Mouse (Mus musculus): ENCODE results near the gene Clec4g.
A peak's percentile ranks its signal among the peaks of the same experiment; 100 is the strongest.
"Not testable (repeated sequence)": the region's sequence is repeated elsewhere in the genome, so short reads cannot be mapped to it uniquely, and the experiment has no call there.

The Clec4g gene

DNA sequence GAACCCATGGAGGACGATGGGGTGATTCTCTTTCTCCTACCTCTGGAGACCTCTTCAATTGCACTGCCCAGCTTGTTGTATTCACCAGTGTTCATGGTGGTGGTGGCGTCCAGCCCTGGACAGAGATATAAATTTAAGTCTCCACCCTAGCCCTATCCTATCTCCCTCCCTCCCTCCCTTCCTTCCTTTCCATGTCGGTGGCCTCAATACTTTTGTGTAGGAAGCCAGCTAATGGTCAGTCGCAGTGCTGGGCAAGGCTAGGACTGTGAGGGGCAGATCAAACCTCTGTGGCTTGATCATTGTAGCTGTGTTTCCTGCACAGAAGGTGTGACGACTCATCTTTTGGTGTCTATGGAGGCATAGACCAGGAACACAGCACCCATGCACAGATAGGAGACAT is at the start of gene Clec4g:
Gene Clec4g (minus strand): TSS at position 101 of the 400 bp plus-strand sequence.
- DNase-seq: no peak

- not testable (repeated sequence) for DNase-seq
These were observed 48.2 kb upstream of the Clec4g start for GRCm38 (mm10) chr8:3768641-3769040.

- peak; percentile 8 for DNase-seq
These were observed 33.9 kb upstream of the Clec4g start for GRCm38 (mm10) chr8:3754261-3754850.

DNA sequence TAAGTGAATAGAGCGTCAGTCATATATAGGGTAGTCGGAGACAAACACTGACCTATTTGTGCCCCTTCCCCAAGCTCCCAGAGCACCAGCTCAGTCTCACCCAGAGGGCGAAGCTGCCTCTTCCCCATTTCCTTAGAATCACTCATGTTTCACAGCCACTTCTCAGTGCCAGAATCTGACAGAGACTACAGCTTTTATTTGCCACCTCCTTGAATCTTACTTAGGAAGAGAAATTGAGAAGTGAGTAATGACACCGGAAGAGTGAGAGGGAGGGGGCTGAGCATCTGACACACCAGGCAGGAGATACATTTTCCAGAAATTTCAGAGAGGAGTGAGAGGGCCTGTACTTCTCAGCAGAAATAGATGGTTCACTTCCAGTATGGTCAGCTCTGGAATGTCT is 28.3 kb upstream of the Clec4g start, which contains the start of gene Cd209a:
Gene Cd209a (minus strand): TSS at position 224 of the 400 bp plus-strand sequence.
- DNase-seq: no peak

DNA sequence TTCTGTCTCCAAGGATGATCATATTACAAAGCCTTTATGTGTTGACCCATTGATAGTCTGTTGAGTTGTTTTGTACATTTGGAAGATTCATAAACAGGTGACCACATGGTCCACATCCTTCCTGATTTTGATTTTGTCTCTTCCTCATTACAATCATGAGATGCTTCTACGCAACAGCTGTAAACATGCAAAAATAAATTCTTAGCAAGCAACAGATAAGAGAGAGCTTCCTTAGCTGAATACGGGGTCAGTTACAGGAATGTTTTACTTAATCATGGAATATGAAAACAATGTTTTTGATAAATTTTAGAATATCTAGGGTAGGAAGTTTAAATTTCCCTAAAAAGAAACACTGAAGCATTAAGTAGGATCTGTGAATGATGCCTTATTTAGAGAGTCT is 16.5 kb upstream of the Clec4g start:
- DNase-seq: no peak

DNA sequence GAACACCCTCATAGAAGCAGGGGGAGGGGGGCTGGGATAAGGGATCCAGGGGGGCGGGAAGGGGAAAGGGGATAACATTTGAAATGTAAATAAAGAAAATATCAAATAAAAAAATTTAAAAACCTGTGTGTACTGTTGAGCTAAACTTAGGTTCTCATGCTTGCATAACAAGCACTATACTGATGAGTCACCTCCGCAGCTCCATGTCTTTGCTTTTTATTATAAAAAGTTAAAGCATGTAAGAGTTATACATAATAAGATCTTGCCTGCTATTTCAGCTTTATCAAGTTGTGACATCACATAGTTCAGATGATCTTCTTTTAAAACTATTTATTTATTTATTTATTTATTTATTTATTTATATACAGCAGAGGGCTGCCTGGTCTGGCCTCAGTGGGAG is 15.1 kb upstream of the Clec4g start:
- DNase-seq: no peak

- no peak for DNase-seq
These were observed 13.6 kb upstream of the Clec4g start for GRCm38 (mm10) chr8:3734084-3734483.

DNA sequence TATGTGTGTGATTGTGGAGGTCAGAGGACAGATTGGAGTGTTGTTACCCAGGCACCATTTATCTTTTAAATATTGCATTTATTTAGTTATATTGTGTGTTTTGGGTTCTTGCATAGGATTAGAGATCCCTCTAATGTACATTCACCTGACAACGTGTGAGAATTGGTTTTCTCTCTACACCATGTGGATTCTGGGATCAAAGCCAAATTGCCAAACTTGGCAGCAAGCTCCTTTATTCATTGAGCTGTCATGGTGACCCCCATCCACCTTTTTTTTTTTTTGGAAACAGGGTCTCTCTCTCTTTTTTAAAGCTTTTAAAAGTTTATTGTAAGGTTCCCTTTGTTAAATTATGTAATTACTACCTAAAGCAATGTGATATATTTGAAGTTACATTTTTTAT is 590 bp upstream of the Clec4g start:
- DNase-seq: no peak

GRCm38 (mm10) chr8:3718559-3718958 is 1.9 kb downstream of the Clec4g start:
- peak; percentile 30 for DNase-seq

DNA sequence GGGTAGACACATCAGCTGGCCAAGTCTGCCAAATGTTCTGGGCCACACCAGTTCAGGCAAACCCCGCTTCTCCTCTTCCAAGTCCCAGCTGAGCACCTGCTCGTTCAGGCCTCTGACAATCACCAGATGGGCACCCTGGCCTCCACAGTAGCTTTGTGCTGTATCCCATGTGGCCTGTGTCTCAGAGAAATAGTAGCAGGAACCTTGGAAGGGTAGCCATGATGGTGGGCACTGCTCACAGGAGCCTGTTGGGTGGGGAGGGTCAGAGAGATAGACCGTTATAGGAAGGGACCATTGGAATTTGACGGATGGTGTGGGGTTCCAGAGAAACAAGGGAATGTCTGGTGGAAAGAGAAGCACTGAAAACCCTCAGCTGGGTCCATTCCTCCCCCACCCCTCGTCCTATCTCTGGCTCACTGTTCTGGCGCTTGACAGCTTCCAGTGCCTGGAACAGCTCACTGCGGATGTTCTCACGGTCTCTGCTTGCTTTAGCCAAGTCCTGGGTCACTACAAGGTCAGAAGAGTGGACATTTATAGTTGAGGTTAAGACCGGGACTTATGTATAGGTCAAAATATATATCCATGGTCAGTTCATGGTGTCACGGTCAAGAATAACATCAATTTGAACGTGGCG is 3.0 kb downstream of the Clec4g start:
- no peak for DNase-seq

DNA sequence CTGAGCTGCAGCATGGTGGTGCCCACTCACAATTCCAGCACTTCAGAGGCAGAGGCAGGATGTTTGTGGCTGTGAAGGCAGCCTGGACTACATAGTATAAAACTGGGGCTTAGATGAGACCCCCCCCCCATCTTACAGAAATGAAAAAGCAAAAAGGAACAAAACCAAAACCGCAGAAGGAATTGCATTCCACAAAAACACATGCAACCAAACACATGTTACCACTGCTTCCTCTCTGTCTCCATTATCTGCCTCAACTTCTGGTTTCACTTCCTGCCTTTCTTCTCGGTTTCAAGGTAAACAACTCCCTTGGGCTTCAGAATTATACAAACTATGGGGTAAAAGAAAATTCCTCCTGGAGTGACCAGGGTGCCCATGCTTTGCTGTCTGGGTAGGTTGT is 8.8 kb downstream of the Clec4g start:
- DNase-seq: no peak

DNA sequence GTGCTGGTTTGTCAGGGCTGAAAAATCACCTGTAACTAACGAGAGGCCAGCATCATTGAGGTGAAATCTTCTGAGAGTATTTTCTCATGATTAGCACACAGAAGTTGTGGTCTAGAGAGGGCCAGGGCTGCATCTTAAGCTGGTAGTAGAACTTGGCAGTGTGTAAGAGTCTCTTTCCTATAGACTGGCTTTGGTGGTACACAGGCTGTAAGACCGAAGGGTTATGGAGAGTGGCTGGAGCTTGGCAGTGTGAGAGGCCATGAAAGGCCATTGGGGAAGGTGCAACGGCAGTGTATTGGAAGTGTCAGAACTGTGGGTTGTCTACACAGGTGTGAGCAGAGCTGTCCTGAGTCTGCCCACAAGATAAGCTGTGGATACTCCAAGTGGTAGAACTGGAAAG is 10.1 kb downstream of the Clec4g start:
- no peak for DNase-seq

- DNase-seq: no peak
These were observed 12.8 kb downstream of the Clec4g start for GRCm38 (mm10) chr8:3707611-3708010.

- no peak for DNase-seq
These were observed 14.7 kb downstream of the Clec4g start for GRCm38 (mm10) chr8:3705711-3706110.

GRCm38 (mm10) chr8:3701491-3701890 is 19.0 kb downstream of the Clec4g start:
- DNase-seq: no peak

GRCm38 (mm10) chr8:3694121-3694520 is 26.3 kb downstream of the Clec4g start, which contains the start of gene Fcer2a:
Gene Fcer2a, minus strand, starts transcription at chr8:3694175.
- DNase-seq: no peak

DNA sequence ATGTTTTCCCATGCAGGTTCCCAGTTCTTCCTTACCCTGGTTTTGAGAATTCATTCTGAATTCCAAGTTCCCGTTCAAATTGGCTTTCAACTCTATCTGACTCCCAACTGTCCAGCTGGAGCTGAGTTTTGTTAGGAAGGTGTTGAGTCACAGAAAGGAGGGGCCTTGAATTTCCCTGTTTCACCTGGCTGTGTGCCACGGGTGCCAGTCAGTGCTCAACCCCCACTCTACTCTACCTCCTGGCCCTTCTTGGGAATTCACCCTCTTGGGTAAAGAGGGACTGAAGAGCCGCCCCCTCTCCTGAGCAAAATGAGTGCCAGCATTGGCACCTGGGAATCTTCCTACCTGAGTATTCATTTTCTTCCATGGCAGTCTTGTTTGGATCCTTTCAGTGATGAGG is 29.7 kb downstream of the Clec4g start:
- DNase-seq: no peak

DNA sequence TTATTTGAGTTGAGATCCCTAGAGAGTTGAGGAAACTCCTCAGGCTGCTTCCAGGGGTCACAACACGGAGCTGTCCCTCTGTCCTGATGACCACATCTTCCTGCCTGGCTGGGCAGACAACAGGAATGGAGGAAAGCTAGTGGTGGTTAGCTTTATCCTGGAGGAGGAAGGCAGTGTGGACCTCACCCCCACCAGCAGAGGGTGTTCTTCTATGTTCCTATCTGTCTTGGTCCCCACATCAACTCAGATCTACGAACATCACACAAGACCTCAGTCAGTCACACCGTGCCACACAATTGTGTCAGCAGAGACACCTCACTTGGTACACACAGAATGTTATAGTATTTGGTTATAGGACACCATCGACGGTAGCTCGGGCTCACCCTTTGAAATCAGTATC is 32.9 kb downstream of the Clec4g start:
- DNase-seq: no peak

DNA sequence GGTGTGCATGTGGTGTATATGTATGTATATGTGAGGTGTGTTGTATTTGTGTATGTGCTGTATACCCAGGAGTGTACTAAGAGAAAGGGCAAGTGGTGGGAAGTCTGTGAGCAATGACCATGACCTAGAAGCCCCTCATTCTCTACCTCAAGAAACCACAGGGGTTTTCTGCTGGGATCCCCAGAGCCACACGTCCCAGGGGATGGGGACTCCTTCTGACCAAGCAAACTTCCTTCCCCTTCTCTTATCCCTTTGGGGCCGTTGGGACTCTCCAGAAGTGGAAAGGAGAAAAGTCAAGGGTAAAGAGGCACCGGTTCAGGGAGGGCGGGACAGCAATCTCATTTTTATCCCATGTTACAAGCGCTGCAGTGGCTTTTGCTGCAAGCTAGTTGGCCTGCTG is 35.0 kb downstream of the Clec4g start:
- no peak for DNase-seq

DNA sequence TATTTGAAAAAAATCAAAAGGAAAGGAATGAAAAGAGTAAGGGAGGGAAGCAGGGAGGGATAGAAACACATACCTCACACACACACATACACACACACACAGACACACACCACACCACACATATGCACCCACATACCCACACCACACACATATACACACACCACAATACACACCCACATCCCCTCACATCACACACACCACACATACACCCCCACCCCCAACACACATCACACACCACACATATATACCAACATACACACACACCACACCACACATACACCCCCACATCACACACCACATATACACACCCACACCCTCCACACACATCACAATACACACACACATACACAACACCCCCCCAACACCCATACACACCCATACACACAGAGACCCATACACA is 35.9 kb downstream of the Clec4g start:
- no peak for DNase-seq

DNA sequence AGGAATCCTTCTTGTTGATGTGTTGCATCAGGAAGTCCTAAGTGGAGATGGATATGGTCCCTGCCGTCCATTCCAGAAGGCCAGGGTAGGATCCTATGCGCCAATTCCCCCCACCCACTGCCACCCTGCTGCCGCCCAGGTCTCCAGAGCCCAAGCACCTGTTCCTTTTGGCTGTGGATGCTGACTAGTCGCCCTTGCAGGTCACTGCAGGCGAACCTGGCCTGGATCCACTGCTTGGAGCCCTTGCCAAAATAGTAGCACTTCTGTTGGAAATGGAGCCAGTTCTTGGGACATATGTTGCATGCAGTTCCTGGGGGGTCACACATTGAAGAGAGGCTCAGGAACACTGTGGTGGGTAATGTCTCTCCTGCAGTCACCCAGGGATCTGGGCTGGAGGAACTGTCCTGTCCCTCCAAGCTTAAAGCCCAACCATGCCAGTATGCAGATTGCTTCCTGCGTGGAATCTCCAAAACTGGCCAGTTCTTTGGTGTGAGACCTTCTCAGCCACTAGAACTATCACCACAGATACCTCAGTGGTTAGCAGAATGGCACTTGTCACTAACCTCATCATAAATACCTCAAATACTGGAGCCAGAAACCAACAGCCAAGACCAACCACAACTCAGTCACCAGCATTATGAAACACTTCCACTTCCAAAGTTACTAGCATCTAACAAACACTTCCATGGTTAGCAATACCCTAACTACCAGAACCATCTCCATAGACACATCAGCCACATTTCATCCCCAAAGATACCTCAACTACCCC is 36.9 kb downstream of the Clec4g start:
- peak; percentile 76 for DNase-seq

DNA sequence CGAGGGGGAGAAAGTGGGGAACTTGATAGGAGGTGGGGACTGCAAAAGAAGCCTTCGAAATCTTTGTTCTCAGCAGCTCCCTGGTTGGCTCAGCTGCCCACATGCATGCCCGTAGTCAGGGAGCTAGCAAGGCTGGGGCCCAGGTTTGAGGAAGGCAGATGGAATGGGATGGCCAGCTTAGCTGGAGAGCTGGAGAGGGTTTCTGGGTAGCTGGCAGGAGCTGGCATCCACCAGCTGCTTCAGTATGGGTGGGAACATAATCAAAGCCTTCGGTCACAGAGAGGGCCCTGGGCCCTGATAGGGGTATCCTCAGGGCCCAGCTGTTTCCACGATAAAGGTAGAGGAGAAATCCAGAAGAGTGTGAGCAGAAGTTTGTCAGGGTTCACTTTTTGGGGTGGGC is 38.0 kb downstream of the Clec4g start:
- no peak for DNase-seq

DNA sequence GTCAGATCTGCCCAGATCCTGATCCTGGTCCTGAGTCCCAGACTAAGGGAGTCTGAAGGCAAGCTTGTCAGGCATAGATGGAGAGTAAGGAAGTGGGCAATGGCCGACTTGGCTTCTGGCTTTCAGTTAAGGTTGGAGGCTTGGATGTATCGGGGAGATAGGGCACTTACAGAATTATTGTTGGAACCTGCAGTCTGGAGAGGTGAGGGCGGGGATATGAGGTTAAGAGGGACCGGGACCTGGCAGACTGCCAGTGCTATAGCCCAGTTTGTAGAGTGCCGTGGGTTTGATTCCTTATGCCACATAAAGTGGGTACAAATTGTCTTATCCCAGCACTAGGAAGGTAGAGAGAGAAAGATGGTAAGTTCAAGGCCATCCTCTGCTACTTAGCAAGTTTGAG is 40.8 kb downstream of the Clec4g start:
- DNase-seq: no peak

DNA sequence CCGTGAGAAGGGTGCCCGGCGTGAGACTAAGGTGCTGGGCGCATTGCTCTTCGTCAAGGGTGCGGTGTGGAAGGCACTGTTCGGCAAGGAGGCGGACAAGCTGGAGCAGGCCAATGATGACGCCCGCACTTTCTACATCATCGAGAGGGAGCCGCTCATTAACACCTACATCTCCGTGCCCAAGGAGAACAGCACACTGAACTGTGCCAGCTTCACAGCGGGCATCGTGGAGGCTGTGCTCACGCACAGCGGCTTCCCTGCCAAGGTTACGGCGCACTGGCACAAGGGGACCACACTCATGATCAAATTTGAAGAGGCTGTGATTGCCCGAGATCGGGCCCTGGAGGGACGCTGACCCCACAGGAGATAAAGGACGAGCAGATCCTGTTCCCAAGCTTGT is 41.2 kb downstream of the Clec4g start:
- no peak for DNase-seq

Data from cerebellum, adult 11 months (tissue).